Mouse (Mus musculus): ENCODE data around the gene Itpkb.

GRCm38 (mm10) chr1:180367626-180368025, 37.3 kb downstream of the Itpkb start:
- TF ChIP-seq CTCF (IDR thresholded peaks at IDR 0.05; ENCODE audit: low read depth, low read length) (no peak), GATA1 (IDR thresholded peaks at IDR 0.05; ENCODE audit: borderline replicate concordance, low read length) (no peak)

Data from G1E (cell line).